Mouse (Mus musculus) spleen, adult 2 months (tissue): ENCODE measurements around the gene Mtmr11.

Experiments used
- CTCF ChIP-seq: fragments of 200-500 bp; IDR thresholded peaks from 2 replicates; pipeline ENCODE4 v1.5.1; 2011; ENCODE audit warnings: mild to moderate bottlenecking, inconsistent platforms; ENCODE audit not compliant: insufficient read depth, insufficient read length, insufficient replicate concordance; ENCODE audit errors: extremely low read depth
- POLR2A ChIP-seq: fragments of 200-500 bp; IDR thresholded peaks from 2 replicates; pipeline ENCODE4 v1.6.1; 2011; ENCODE audit warnings: low read depth, low read length, inconsistent platforms

- TF ChIP-seq CTCF (no peak), POLR2A (no peak)
These were observed 33.2 kb downstream of the Mtmr11 start for GRCm38 (mm10) chr3:96194966-96195365.
